Mouse (Mus musculus): Measurements from ENCODE around the gene Dpp9. TPM values are rescaled to one million over a fixed set of nuclear protein-coding genes. Genes with fewer than 3 reads are reported as not detected.

Dpp9 gene
- total and polyA plus RNA-seq, 2 experiments: 10.7 to 55.4 TPM

- Histone ChIP-seq H3K27ac (replicated peaks; ENCODE audit: insufficient read depth, low read depth, low read length) (no peak overlapping the region), H3K79me2 (ENCODE audit: control insufficient read depth, insufficient read depth, low read length) (no peaks in the 10 kb centered on the region), H3K4me3 (ENCODE audit: insufficient read depth, low read depth, low read length) (no peak overlapping the region), H3K36me3 (ENCODE audit: control insufficient read depth, insufficient read depth, low read length) (no peaks in the 10 kb centered on the region), H3K27me3 (ENCODE audit: control insufficient read depth, insufficient read depth, low read length) (peaks cover 10% of the 10 kb centered on the region), H3K4me1 (ENCODE audit: control insufficient read depth, insufficient read depth, low read length) (peaks cover 2% of the 10 kb centered on the region; the same call in 1 of the 2 replicates), H3K9ac (ENCODE audit: low read depth, low read length) (no peak overlapping the region)
- TF ChIP-seq CTCF (IDR thresholded peaks at IDR 0.05; ENCODE audit: low read depth, low read length) (no peak), POLR2A (IDR thresholded peaks at IDR 0.05; ENCODE audit: extremely low read depth, insufficient read depth, low read length) (no peak)
- 12% methylated on average over 29 of the region's 30 CpGs for WGBS
- no peak for DNase-seq (ENCODE audit: extremely low read depth, low read depth, low spot score)
These were observed 69.7 kb downstream of the Dpp9 start for GRCm38 (mm10) chr17:56148790-56149618.

GRCm38 (mm10) chr17:56148280-56148679 is 70.4 kb downstream of the Dpp9 start:
- no peak overlapping the region for H3K9ac ChIP-seq (ENCODE audit: low read depth, low read length)
- no peak overlapping the region for H3K4me3 ChIP-seq (ENCODE audit: insufficient read depth, low read depth, low read length)
- H3K79me2 ChIP-seq (ENCODE audit: control insufficient read depth, insufficient read depth, low read length): no peaks in the 10 kb centered on the region
- WGBS: 40% methylated on average over 9 of the region's 9 CpGs
- H3K4me1 ChIP-seq (ENCODE audit: control insufficient read depth, insufficient read depth, low read length): no peaks in the 10 kb centered on the region
- no peak for DNase-seq (ENCODE audit: extremely low read depth, low read depth, low spot score)
- H3K27me3 ChIP-seq (ENCODE audit: control insufficient read depth, insufficient read depth, low read length): peaks cover 10% of the 10 kb centered on the region
- H3K36me3 ChIP-seq (ENCODE audit: control insufficient read depth, insufficient read depth, low read length): no peaks in the 10 kb centered on the region
- H3K27ac ChIP-seq (replicated peaks; ENCODE audit: insufficient read depth, low read depth, low read length): no peak overlapping the region
- no peak for TF ChIP-seq CTCF (IDR thresholded peaks at IDR 0.05; ENCODE audit: low read depth, low read length)
- TF ChIP-seq POLR2A (IDR thresholded peaks at IDR 0.05; ENCODE audit: extremely low read depth, insufficient read depth, low read length): no peak

GRCm38 (mm10) chr17:56147420-56147819 is 71.3 kb downstream of the Dpp9 start:
- no peak for DNase-seq (ENCODE audit: extremely low read depth, low read depth, low spot score)
- no peaks in the 10 kb centered on the region for H3K4me1 ChIP-seq (ENCODE audit: control insufficient read depth, insufficient read depth, low read length)
- TF ChIP-seq CTCF (IDR thresholded peaks at IDR 0.05; ENCODE audit: low read depth, low read length): no peak
- no peak for TF ChIP-seq POLR2A (IDR thresholded peaks at IDR 0.05; ENCODE audit: extremely low read depth, insufficient read depth, low read length)
- no peaks in the 10 kb centered on the region for H3K36me3 ChIP-seq (ENCODE audit: control insufficient read depth, insufficient read depth, low read length)
- H3K9ac ChIP-seq (ENCODE audit: low read depth, low read length): no peak overlapping the region
- no peaks in the 10 kb centered on the region for H3K79me2 ChIP-seq (ENCODE audit: control insufficient read depth, insufficient read depth, low read length)
- H3K27me3 ChIP-seq (ENCODE audit: control insufficient read depth, insufficient read depth, low read length): peaks cover 10% of the 10 kb centered on the region
- 77% methylated on average over 12 of the region's 12 CpGs for WGBS
- H3K4me3 ChIP-seq (ENCODE audit: insufficient read depth, low read depth, low read length): no peak overlapping the region
- H3K27ac ChIP-seq (replicated peaks; ENCODE audit: insufficient read depth, low read depth, low read length): no peak overlapping the region

GRCm38 (mm10) chr17:56146131-56146530 is 72.6 kb downstream of the Dpp9 start:
- H3K4me3 ChIP-seq (ENCODE audit: insufficient read depth, low read depth, low read length): no peak overlapping the region
- H3K27ac ChIP-seq (replicated peaks; ENCODE audit: insufficient read depth, low read depth, low read length): no peak overlapping the region
- no peaks in the 10 kb centered on the region for H3K4me1 ChIP-seq (ENCODE audit: control insufficient read depth, insufficient read depth, low read length)
- peaks cover 17% of the 10 kb centered on the region for H3K27me3 ChIP-seq (ENCODE audit: control insufficient read depth, insufficient read depth, low read length)
- H3K79me2 ChIP-seq (ENCODE audit: control insufficient read depth, insufficient read depth, low read length): no peaks in the 10 kb centered on the region
- no peaks in the 10 kb centered on the region for H3K36me3 ChIP-seq (ENCODE audit: control insufficient read depth, insufficient read depth, low read length)
- WGBS: 45% methylated on average over 9 of the region's 9 CpGs
- TF ChIP-seq POLR2A (IDR thresholded peaks at IDR 0.05; ENCODE audit: extremely low read depth, insufficient read depth, low read length) (no peak), CTCF (IDR thresholded peaks at IDR 0.05; ENCODE audit: low read depth, low read length) (no peak)
- no peak overlapping the region for H3K9ac ChIP-seq (ENCODE audit: low read depth, low read length)
- no peak for DNase-seq (ENCODE audit: extremely low read depth, low read depth, low spot score)

DNA sequence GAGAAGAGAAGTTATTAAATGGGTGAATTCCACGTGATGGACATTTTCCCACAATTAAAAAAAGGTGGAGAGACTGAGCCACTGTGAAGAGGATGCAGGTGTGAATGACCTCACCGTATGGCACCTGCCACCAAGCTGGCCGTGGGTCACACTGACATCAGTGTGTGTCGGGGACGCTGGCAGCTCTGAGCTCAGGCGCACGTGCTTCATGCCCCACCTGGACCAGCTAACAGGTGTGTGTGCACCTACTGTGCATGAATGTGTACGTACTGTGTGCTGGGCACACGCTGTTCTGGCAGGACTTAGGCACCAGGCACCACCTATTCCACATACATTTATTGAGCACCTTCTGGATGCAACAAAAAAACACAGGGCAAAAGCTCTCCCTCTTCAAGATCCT is 74.2 kb downstream of the Dpp9 start:
- Histone ChIP-seq H3K4me1 (ENCODE audit: control insufficient read depth, insufficient read depth, low read length) (no peaks in the 10 kb centered on the region), H3K27me3 (ENCODE audit: control insufficient read depth, insufficient read depth, low read length) (peaks cover 25% of the 10 kb centered on the region), H3K27ac (replicated peaks; ENCODE audit: insufficient read depth, low read depth, low read length) (no peak overlapping the region), H3K36me3 (ENCODE audit: control insufficient read depth, insufficient read depth, low read length) (no peaks in the 10 kb centered on the region), H3K79me2 (ENCODE audit: control insufficient read depth, insufficient read depth, low read length) (no peaks in the 10 kb centered on the region), H3K9ac (ENCODE audit: low read depth, low read length) (no peak overlapping the region), H3K4me3 (ENCODE audit: insufficient read depth, low read depth, low read length) (no peak overlapping the region)
- 78% methylated on average over 9 of the region's 9 CpGs for WGBS
- no peak for DNase-seq (ENCODE audit: extremely low read depth, low read depth, low spot score)
- TF ChIP-seq CTCF (IDR thresholded peaks at IDR 0.05; ENCODE audit: low read depth, low read length) (no peak), POLR2A (IDR thresholded peaks at IDR 0.05; ENCODE audit: extremely low read depth, insufficient read depth, low read length) (no peak)

Measured in liver, adult 2 months (tissue).